Mouse (Mus musculus): ENCODE results near the gene Plpp1. TPM values are rescaled to one million over a fixed set of nuclear protein-coding genes. Genes with fewer than 3 reads are reported as not detected.

Plpp1 gene
- polyA plus RNA-seq, 1 experiment from 2014 or later = 94.8 TPM

DNA sequence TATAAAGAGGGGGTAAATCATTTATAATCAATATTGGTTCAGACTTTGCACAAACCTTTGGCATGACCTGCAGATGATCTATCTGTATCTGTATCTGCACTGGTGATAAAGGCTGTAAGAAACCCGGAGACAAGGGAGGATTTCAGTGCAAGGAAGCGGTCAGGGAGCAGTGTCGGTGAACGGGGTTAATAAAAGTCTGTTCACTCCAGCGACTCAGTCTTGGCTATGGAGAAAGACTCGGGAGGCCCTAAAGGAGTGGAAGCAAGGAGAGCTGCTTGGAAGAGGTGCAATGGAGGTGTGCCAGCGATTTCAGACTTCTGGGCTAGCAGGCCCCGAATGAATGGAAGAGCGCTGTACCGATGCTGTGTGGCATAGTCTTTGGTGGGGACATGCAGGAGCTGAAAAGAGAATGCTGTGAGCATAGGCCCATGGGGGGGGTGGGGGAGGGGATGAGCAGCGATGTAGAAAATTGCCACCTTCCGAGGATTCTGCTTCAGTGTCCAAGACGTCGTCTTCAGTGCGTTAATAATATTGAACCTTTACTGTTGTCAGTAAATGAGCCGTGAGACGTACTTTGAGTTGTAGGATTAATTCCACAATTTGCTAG, 53.2 kb downstream of the Plpp1 start:
- Histone ChIP-seq H3K4me2 (no peak overlapping the region), H3K27ac (no peak overlapping the region), H3K27me3 (no peaks in the 10 kb centered on the region), H3K4me1 (peaks cover 9% of the 10 kb centered on the region), H3K36me3 (peaks cover 12% of the 10 kb centered on the region), H3K9ac (no peak overlapping the region), H3K4me3 (replicated peaks) (no peak overlapping the region), H3K9me3 (replicated peaks) (no peaks in the 10 kb centered on the region)
- peak; percentile 49 for ATAC-seq (replicated peaks; ENCODE audit: low FRiP score)
- WGBS = 48% methylated on average over 17 of the region's 17 CpGs

DNA sequence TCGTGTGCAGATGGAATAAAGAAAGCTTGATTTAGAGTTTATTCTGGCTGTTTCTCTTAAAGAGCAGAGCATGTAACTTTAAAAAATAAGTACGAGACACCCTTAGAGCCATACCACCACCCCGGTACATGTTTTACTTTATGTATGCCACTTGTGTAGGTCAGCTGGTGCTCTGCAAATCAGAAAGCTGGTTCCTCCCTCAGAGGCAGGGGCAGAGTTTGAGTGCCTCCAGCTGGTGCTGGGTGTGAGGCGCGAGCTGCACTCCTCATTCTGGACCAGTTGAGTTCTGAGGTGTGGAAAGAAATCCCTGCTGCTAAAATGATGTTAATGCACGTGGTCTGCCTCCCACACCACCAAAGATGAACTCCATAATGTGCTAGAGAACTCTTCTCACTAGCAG, 53.8 kb downstream of the Plpp1 start:
- no peak overlapping the region for H3K9ac ChIP-seq
- H3K4me2 ChIP-seq = no peak overlapping the region
- H3K27me3 ChIP-seq = no peaks in the 10 kb centered on the region
- H3K4me1 ChIP-seq = peaks cover 9% of the 10 kb centered on the region
- H3K36me3 ChIP-seq = peaks cover 12% of the 10 kb centered on the region
- no peaks in the 10 kb centered on the region for H3K9me3 ChIP-seq (replicated peaks)
- H3K27ac ChIP-seq = no peak overlapping the region
- 0 out of 2 replicates have a peak, but pooled peaks have one; percentile 52 for ATAC-seq (replicated peaks; ENCODE audit: low FRiP score)
- 52% methylated on average over 6 of the region's 6 CpGs for WGBS
- H3K4me3 ChIP-seq (replicated peaks) = no peak overlapping the region

DNA sequence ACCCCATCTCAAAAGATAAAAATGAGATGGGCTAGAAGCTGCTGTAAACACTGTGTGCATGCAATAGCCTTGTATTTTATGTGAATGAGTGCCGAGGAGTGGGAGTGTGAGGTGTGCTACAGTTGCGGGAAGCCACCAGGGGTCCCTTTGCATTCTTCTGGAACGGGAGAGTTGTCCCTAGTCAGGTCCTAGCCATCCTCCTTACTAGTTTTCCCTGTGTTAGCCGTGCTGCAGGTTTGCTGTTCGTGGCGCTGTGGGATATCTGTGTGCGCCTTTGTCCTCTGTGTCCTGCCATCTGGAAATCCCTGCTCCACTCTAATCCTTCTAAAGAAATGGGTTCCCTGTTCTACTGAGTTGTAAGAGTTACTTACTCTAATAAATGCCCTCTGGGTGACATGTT, 57.3 kb downstream of the Plpp1 start:
- ATAC-seq (replicated peaks; ENCODE audit: low FRiP score) = no peak
- H3K9ac ChIP-seq = no peak overlapping the region
- no peaks in the 10 kb centered on the region for H3K27me3 ChIP-seq
- peaks cover 37% of the 10 kb centered on the region for H3K36me3 ChIP-seq
- no peak overlapping the region for H3K27ac ChIP-seq
- H3K4me1 ChIP-seq = peaks cover 9% of the 10 kb centered on the region
- H3K4me3 ChIP-seq (replicated peaks) = no peak overlapping the region
- 87% methylated on average over 7 of the region's 7 CpGs for WGBS
- no peaks in the 10 kb centered on the region for H3K9me3 ChIP-seq (replicated peaks)
- H3K4me2 ChIP-seq = no peak overlapping the region

DNA sequence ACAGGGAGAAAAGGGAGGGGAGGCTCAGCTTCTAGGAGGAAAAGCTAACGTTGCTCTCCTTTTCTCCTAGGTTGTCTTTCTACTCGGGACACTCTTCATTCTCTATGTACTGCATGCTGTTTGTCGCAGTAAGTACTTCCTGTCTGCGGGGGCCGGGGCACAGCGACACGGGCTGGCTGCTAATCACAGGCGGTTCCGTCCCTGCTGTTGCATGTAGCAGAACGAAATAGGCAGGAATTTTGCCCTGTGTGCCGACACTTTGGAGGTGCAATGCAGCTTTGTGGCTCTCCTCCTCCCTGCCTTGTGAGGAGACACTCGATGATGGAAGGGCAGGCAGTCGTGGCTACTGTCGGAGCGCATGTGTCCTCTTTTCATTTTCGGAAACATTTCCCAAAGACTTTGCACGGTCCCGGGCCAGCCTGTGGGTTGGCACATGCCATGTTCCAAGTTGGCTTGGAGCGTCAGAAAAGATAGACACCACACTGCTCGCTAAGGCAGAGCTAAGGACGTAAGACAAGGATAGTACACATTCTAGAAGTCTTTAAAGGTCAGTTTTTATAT, 59.1 kb downstream of the Plpp1 start:
- Histone ChIP-seq H3K9ac (no peak overlapping the region), H3K4me2 (no peak overlapping the region), H3K36me3 (peaks cover 53% of the 10 kb centered on the region), H3K27me3 (no peaks in the 10 kb centered on the region), H3K27ac (no peak overlapping the region), H3K9me3 (replicated peaks) (no peaks in the 10 kb centered on the region), H3K4me1 (0 out of 2 replicates have a peak, but pooled peaks cover 4% of the 10 kb centered on the region), H3K4me3 (replicated peaks) (no peak overlapping the region)
- no peak for ATAC-seq (replicated peaks; ENCODE audit: low FRiP score)
- WGBS = 90% methylated on average over 21 of the region's 21 CpGs

DNA sequence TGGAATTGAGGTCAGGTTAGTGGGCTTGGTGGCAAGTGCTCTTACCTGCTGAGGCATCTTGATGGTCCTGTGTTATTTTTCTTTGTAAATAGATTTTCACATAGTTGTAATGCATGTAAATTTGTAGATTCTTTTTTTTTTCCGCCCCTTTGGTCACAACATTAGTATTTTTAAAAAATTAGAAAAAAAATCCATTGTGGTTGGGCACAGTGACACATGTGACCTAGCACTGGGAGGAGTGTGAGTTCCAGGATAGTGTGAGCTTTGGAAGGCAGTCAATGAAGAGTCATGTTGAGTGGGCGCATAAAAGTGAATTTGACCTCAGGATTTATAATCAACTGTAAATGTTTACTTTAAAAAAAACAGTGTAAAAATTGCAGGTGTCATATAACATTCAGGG, 59.8 kb downstream of the Plpp1 start:
- ATAC-seq (replicated peaks; ENCODE audit: low FRiP score) = no peak
- H3K27me3 ChIP-seq = no peaks in the 10 kb centered on the region
- H3K9me3 ChIP-seq (replicated peaks) = no peaks in the 10 kb centered on the region
- H3K36me3 ChIP-seq = peaks cover 60% of the 10 kb centered on the region
- H3K27ac ChIP-seq = no peak overlapping the region
- H3K4me2 ChIP-seq = no peak overlapping the region
- no peak overlapping the region for H3K4me3 ChIP-seq (replicated peaks)
- H3K9ac ChIP-seq = no peak overlapping the region
- 88% methylated on average over 2 of the region's 2 CpGs for WGBS
- H3K4me1 ChIP-seq = 0 out of 2 replicates have a peak, but pooled peaks cover 4% of the 10 kb centered on the region

DNA sequence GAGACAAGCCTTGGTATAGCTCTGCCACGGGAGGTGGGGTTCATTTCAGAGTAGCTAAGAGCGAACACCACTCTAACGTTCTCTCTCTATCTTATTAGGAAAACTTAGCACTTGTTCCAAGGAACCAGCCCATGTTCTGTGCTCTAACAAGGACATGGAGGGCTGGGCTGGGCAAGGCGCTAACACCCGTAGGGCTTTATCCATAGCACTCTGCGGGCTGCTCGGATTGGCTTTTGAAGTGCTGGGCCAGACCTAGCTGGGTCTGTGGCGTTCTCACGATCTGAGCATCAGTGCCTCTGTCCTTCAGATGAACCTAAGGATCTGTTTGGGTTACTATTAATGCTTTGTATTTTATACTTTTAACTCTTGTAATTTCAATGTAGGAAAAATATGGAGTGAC, 60.3 kb downstream of the Plpp1 start:
- ATAC-seq (replicated peaks; ENCODE audit: low FRiP score) = no peak
- Histone ChIP-seq H3K36me3 (peaks cover 66% of the 10 kb centered on the region), H3K4me2 (no peak overlapping the region), H3K4me1 (0 out of 2 replicates have a peak, but pooled peaks cover 4% of the 10 kb centered on the region), H3K4me3 (replicated peaks) (no peak overlapping the region), H3K27me3 (no peaks in the 10 kb centered on the region), H3K27ac (no peak overlapping the region), H3K9me3 (replicated peaks) (no peaks in the 10 kb centered on the region), H3K9ac (no peak overlapping the region)
- WGBS = 90% methylated on average over 9 of the region's 9 CpGs

DNA sequence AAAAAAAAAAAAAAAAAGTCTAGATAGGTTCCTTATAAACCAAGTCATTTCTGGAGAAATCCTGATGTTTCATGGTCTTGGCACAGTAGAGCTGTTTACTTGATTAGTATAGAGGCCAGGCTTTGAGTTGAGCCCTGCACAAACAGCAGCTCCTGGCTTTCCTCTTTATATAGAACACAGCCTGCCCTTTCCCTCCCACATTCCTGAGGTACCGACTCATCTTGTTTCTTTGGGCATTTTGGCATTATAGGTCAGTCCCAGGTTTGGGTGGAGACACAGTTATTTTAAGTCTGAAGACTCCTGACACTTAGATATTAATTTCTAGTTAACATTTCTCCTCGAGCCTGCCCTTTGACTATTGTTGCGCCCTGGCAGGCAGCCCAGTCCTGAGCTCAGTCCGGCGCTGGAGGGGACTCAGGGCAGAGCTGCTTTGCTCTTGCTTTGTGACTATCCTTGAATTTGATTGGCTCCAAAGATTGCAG, 61.3 kb downstream of the Plpp1 start:
- H3K4me1 ChIP-seq = 0 out of 2 replicates have a peak, but pooled peaks cover 4% of the 10 kb centered on the region
- 39% methylated on average over 5 of the region's 5 CpGs for WGBS
- H3K36me3 ChIP-seq = peaks cover 72% of the 10 kb centered on the region
- no peak overlapping the region for H3K9ac ChIP-seq
- H3K27me3 ChIP-seq = no peaks in the 10 kb centered on the region
- H3K4me2 ChIP-seq = no peak overlapping the region
- peak; percentile 60 for ATAC-seq (replicated peaks; ENCODE audit: low FRiP score)
- 0 out of 2 replicates have a peak overlapping the region, but pooled peaks have one; percentile 32 for H3K27ac ChIP-seq
- no peaks in the 10 kb centered on the region for H3K9me3 ChIP-seq (replicated peaks)
- no peak overlapping the region for H3K4me3 ChIP-seq (replicated peaks)

DNA sequence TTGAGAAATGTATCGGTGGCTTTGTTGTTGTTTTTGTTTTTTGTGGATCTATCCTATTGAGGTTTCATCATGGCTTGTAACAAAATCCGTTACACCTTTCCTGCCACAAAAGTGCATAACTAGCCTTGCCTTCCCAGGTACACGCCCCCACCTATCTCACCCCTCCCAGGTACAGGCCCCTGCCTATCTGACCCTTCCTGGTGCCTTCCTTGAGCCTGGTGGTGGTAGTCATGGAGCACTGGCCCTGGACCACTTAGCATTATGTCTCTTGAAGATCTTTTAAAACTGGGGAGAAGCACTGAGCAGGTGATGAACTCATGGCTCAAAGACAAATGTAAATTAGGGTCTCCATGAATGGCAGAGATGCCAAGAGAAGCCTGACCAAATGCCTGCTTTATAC, 61.8 kb downstream of the Plpp1 start:
- peaks cover 71% of the 10 kb centered on the region for H3K36me3 ChIP-seq
- 76% methylated on average over 3 of the region's 3 CpGs for WGBS
- H3K4me2 ChIP-seq = no peak overlapping the region
- no peaks in the 10 kb centered on the region for H3K27me3 ChIP-seq
- ATAC-seq (replicated peaks; ENCODE audit: low FRiP score) = 0 out of 2 replicates have a peak, but pooled peaks have one; percentile 18
- H3K4me1 ChIP-seq = 0 out of 2 replicates have a peak, but pooled peaks cover 4% of the 10 kb centered on the region
- H3K27ac ChIP-seq = no peak overlapping the region
- H3K4me3 ChIP-seq (replicated peaks) = no peak overlapping the region
- H3K9me3 ChIP-seq (replicated peaks) = no peaks in the 10 kb centered on the region
- H3K9ac ChIP-seq = no peak overlapping the region

DNA sequence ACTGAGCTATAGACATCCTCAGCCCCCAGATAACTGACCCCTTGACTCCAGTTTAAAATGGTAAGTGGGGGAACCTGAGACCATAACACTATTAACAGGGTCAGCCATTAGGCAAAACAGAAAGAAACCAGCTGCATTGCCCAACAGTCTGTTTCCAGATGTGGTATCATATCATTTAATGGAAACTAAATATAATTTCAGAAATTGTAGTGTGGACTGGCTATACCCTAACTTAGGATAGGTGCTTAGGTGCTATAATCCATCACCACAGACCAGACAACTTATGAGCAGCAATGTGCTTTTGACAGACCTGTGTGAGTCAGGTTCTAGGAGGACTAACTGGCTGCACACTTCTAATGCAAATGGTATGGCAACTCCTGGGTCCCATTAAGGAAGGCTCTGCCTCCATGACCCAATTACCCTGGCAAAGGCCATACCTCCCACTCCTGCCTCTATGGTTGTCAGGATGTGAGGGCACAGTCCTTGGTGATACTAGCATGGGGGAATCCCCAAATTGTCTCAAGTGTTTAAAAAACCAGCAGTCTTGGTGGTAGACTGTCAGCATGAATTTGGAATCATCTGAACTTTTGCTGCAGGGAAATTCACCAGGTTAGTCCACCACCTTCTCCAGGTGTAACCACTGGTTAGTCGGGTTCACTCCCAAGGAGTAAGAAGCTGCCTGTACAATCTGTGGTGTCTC, 62.5 kb downstream of the Plpp1 start:
- Histone ChIP-seq H3K36me3 (peaks cover 75% of the 10 kb centered on the region), H3K9me3 (replicated peaks) (no peaks in the 10 kb centered on the region), H3K9ac (no peak overlapping the region), H3K4me1 (0 out of 2 replicates have a peak, but pooled peaks cover 4% of the 10 kb centered on the region), H3K4me3 (replicated peaks) (no peak overlapping the region), H3K27me3 (no peaks in the 10 kb centered on the region), H3K27ac (no peak overlapping the region), H3K4me2 (no peak overlapping the region)
- 90% methylated on average over 1 of the region's 1 CpGs for WGBS
- no peak for ATAC-seq (replicated peaks; ENCODE audit: low FRiP score)

DNA sequence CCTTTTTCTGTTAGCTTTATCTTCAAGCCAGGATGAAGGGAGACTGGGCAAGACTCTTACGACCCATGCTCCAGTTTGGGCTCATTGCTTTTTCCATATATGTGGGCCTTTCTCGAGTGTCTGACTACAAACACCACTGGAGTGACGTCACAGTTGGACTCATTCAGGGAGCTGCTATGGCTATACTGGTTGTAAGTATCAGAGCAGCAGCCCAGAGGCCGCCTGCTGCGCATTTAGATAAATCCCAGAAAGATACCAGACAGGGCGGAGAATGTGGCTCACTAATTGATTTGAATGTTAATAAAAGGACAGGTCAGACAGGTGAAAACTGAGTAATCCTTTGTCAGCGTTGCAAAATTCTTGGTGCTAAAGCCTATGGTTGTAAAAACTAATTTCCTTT, 66.2 kb downstream of the Plpp1 start:
- Histone ChIP-seq H3K4me2 (no peak overlapping the region), H3K4me1 (peaks cover 7% of the 10 kb centered on the region; the same call in 1 of the 2 replicates), H3K9ac (no peak overlapping the region), H3K4me3 (replicated peaks) (no peak overlapping the region), H3K36me3 (peaks cover 89% of the 10 kb centered on the region), H3K27me3 (no peaks in the 10 kb centered on the region), H3K9me3 (replicated peaks) (no peaks in the 10 kb centered on the region), H3K27ac (no peak overlapping the region)
- no peak for ATAC-seq (replicated peaks; ENCODE audit: low FRiP score)
- WGBS = 89% methylated on average over 7 of the region's 7 CpGs

DNA sequence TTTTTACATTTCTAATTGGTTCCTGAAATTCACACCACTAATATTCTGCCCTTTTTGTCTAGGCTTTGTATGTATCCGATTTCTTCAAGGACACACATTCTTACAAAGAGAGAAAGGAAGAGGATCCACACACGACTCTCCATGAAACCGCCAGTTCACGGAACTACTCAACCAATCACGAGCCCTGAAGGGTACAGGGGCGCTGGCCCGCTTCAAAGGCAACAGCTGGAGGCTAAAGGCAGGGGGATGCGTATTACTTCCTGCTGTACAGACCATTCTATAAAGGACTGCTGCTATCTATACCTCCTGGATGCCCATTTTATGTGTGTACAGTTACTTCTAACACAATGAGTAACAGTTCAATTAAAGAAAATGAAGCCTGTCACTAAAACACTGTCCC, 66.8 kb downstream of the Plpp1 start:
- H3K4me3 ChIP-seq (replicated peaks) = no peak overlapping the region
- no peak for ATAC-seq (replicated peaks; ENCODE audit: low FRiP score)
- H3K36me3 ChIP-seq = peaks cover 92% of the 10 kb centered on the region
- no peaks in the 10 kb centered on the region for H3K9me3 ChIP-seq (replicated peaks)
- WGBS = 85% methylated on average over 8 of the region's 8 CpGs
- no peak overlapping the region for H3K27ac ChIP-seq
- no peak overlapping the region for H3K4me2 ChIP-seq
- H3K9ac ChIP-seq = no peak overlapping the region
- H3K4me1 ChIP-seq = peaks cover 5% of the 10 kb centered on the region; the same call in 1 of the 2 replicates
- H3K27me3 ChIP-seq = no peaks in the 10 kb centered on the region

DNA sequence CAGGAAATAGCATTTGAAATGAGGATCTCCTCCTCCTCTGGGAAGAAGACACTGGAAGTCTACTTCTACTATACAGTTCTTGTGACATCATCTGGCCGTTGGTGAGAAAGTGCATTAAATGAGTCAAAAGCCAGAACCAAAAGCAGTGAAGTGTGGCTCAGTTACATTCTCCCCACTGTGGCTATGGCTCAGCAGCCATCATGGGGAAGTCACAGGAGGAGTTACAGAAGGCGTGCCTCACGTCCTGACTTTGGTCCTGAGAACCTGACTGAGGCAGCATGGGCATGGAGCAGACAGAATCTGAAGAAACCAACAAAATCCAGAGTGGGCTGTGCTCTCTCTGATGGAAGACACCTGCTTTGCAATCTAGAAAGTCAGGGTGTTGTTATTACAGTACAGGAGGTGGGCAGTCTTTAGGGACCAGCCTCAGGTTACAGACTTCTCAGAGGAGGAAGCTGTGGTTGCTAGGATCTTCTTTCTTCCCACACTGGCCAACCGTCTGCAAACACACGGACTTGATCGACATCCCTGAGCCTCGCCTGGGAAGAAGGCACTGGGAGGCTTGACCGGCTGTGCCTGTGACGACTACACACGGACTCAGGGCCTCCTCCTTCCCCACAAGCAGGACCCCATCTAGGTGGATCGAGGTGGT, 69.6 kb downstream of the Plpp1 start:
- Histone ChIP-seq H3K4me2 (no peak overlapping the region), H3K27me3 (no peaks in the 10 kb centered on the region), H3K9me3 (replicated peaks) (no peaks in the 10 kb centered on the region), H3K4me1 (peaks cover 3% of the 10 kb centered on the region; the same call in 1 of the 2 replicates), H3K27ac (peak overlapping the region; percentile 54), H3K36me3 (peaks cover 96% of the 10 kb centered on the region), H3K9ac (no peak overlapping the region), H3K4me3 (replicated peaks) (no peak overlapping the region)
- peak; percentile 87 for ATAC-seq (replicated peaks; ENCODE audit: low FRiP score)
- 55% methylated on average over 11 of the region's 11 CpGs for WGBS
